Mouse (Mus musculus): ENCODE data around the gene Tmem126b. TPM values are rescaled to one million over a fixed set of nuclear protein-coding genes. Genes with fewer than 3 reads are reported as not detected.

The Tmem126b gene
- polyA plus RNA-seq, 1 experiment from 2014 or later = 46.9 TPM

- Histone ChIP-seq H3K4me2 (peak overlapping the region; percentile 54), H3K36me3 (ENCODE audit: control insufficient read depth, insufficient read depth, low read length) (peaks cover 5% of the 10 kb centered on the region; the same call in 1 of the 2 replicates), H3K4me3 (ENCODE audit: low read depth, low read length) (peak overlapping the region; percentile 71), H3K27ac (ENCODE audit: low read depth, low read length) (peak overlapping the region; percentile 71), H3K9me3 (ENCODE audit: control insufficient read depth, low read length) (no peaks in the 10 kb centered on the region), H3K4me1 (ENCODE audit: control insufficient read depth, insufficient read depth, low read length) (no peaks in the 10 kb centered on the region), H3K9ac (ENCODE audit: low read length) (peak overlapping the region; percentile 87), H3K27me3 (ENCODE audit: control insufficient read depth, insufficient read depth, low read length) (no peaks in the 10 kb centered on the region)
- DNase-seq (ENCODE audit: low spot score, missing footprints) = peak; percentile 92
- ATAC-seq (ENCODE audit: low FRiP score) = peak; percentile 65
- 28% methylated on average over 10 of the region's 10 CpGs for WGBS
Measured at GRCm38 (mm10) chr7:90457517-90457916, 18.3 kb downstream of the Tmem126b start.

- peak; percentile 97 for DNase-seq (ENCODE audit: low spot score, missing footprints)
- Histone ChIP-seq H3K36me3 (ENCODE audit: control insufficient read depth, insufficient read depth, low read length) (peaks cover 5% of the 10 kb centered on the region; the same call in 1 of the 2 replicates), H3K4me3 (ENCODE audit: low read depth, low read length) (peak within 1 kb of the TSS; percentile 71), H3K4me2 (peak within 1 kb of the TSS; percentile 54), H3K9me3 (ENCODE audit: control insufficient read depth, low read length) (no peaks in the 10 kb centered on the region), H3K27ac (ENCODE audit: low read depth, low read length) (peak within 1 kb of the TSS; percentile 71), H3K4me1 (ENCODE audit: control insufficient read depth, insufficient read depth, low read length) (no peaks in the 10 kb centered on the region), H3K9ac (ENCODE audit: low read length) (peak within 1 kb of the TSS; percentile 87), H3K27me3 (ENCODE audit: control insufficient read depth, insufficient read depth, low read length) (no peaks in the 10 kb centered on the region)
- under 1% methylated on average over 41 of the region's 41 CpGs for WGBS
- ATAC-seq (ENCODE audit: low FRiP score) = peak; percentile 99
Measured at GRCm38 (mm10) chr7:90456845-90457468, 18.8 kb downstream of the Tmem126b start, which contains the start of gene Tmem126a. Gene Tmem126a, minus strand, starts transcription at chr7:90457229.

- 43% methylated on average over 7 of the region's 7 CpGs for WGBS
- Histone ChIP-seq H3K9me3 (ENCODE audit: control insufficient read depth, low read length) (no peaks in the 10 kb centered on the region), H3K4me3 (ENCODE audit: low read depth, low read length) (peak overlapping the region; percentile 71), H3K4me2 (peak overlapping the region; percentile 54), H3K36me3 (ENCODE audit: control insufficient read depth, insufficient read depth, low read length) (peaks cover 5% of the 10 kb centered on the region; the same call in 1 of the 2 replicates), H3K4me1 (ENCODE audit: control insufficient read depth, insufficient read depth, low read length) (no peaks in the 10 kb centered on the region), H3K27ac (ENCODE audit: low read depth, low read length) (no peak overlapping the region), H3K27me3 (ENCODE audit: control insufficient read depth, insufficient read depth, low read length) (no peaks in the 10 kb centered on the region), H3K9ac (ENCODE audit: low read length) (peak overlapping the region; percentile 87)
- peak; percentile 85 for DNase-seq (ENCODE audit: low spot score, missing footprints)
- no peak for ATAC-seq (ENCODE audit: low FRiP score)
Measured at GRCm38 (mm10) chr7:90456149-90456844, 19.5 kb downstream of the Tmem126b start.

GRCm38 (mm10) chr7:90444206-90444605 is 31.6 kb downstream of the Tmem126b start:
- H3K27ac ChIP-seq (ENCODE audit: low read depth, low read length) = no peak overlapping the region
- H3K4me2 ChIP-seq = peak overlapping the region; percentile 92
- peaks cover 5% of the 10 kb centered on the region for H3K4me1 ChIP-seq (ENCODE audit: control insufficient read depth, insufficient read depth, low read length)
- no peaks in the 10 kb centered on the region for H3K9me3 ChIP-seq (ENCODE audit: control insufficient read depth, low read length)
- WGBS = under 1% methylated on average over 6 of the region's 6 CpGs
- H3K4me3 ChIP-seq (ENCODE audit: low read depth, low read length) = peak overlapping the region; percentile 98
- ATAC-seq (ENCODE audit: low FRiP score) (no peak), DNase-seq (ENCODE audit: low spot score, missing footprints) (peak; percentile 90)
- peak overlapping the region; percentile 98 for H3K9ac ChIP-seq (ENCODE audit: low read length)
- no peaks in the 10 kb centered on the region for H3K36me3 ChIP-seq (ENCODE audit: control insufficient read depth, insufficient read depth, low read length)
- no peaks in the 10 kb centered on the region for H3K27me3 ChIP-seq (ENCODE audit: control insufficient read depth, insufficient read depth, low read length)

GRCm38 (mm10) chr7:90443101-90444091 is 32.4 kb downstream of the Tmem126b start:
- Histone ChIP-seq H3K9me3 (ENCODE audit: control insufficient read depth, low read length) (no peaks in the 10 kb centered on the region), H3K36me3 (ENCODE audit: control insufficient read depth, insufficient read depth, low read length) (no peaks in the 10 kb centered on the region), H3K27ac (ENCODE audit: low read depth, low read length) (peak overlapping the region; percentile 97), H3K4me3 (ENCODE audit: low read depth, low read length) (peak overlapping the region; percentile 98), H3K9ac (ENCODE audit: low read length) (peak overlapping the region; percentile 98), H3K4me1 (ENCODE audit: control insufficient read depth, insufficient read depth, low read length) (peaks cover 5% of the 10 kb centered on the region), H3K4me2 (peak overlapping the region; percentile 92), H3K27me3 (ENCODE audit: control insufficient read depth, insufficient read depth, low read length) (no peaks in the 10 kb centered on the region)
- DNase-seq (ENCODE audit: low spot score, missing footprints) (peak; percentile 97), ATAC-seq (ENCODE audit: low FRiP score) (peak; percentile 82)
- WGBS = under 1% methylated on average over 97 of the region's 123 CpGs

GRCm38 (mm10) chr7:90442518-90443080 is 33.2 kb downstream of the Tmem126b start, which contains the start of gene Crebzf:
Gene Crebzf, plus strand, starts transcription at chr7:90442729.
- H3K27ac ChIP-seq (ENCODE audit: low read depth, low read length) = peak within 1 kb of the TSS; percentile 97
- peaks cover 5% of the 10 kb centered on the region for H3K4me1 ChIP-seq (ENCODE audit: control insufficient read depth, insufficient read depth, low read length)
- H3K4me3 ChIP-seq (ENCODE audit: low read depth, low read length) = peak within 1 kb of the TSS; percentile 98
- WGBS = under 1% methylated on average over 50 of the region's 54 CpGs
- H3K27me3 ChIP-seq (ENCODE audit: control insufficient read depth, insufficient read depth, low read length) = no peaks in the 10 kb centered on the region
- DNase-seq (ENCODE audit: low spot score, missing footprints) = peak; percentile 99
- ATAC-seq (ENCODE audit: low FRiP score) = peak; percentile 95
- H3K36me3 ChIP-seq (ENCODE audit: control insufficient read depth, insufficient read depth, low read length) = no peaks in the 10 kb centered on the region
- no peaks in the 10 kb centered on the region for H3K9me3 ChIP-seq (ENCODE audit: control insufficient read depth, low read length)
- H3K4me2 ChIP-seq = peak within 1 kb of the TSS; percentile 92
- H3K9ac ChIP-seq (ENCODE audit: low read length) = peak within 1 kb of the TSS; percentile 98

- no peak overlapping the region for H3K27ac ChIP-seq (ENCODE audit: low read depth, low read length)
- H3K9ac ChIP-seq (ENCODE audit: low read length) = peak overlapping the region; percentile 34
- peak overlapping the region; percentile 47 for H3K4me2 ChIP-seq
- ATAC-seq (ENCODE audit: low FRiP score) (peak; percentile 14), DNase-seq (ENCODE audit: low spot score, missing footprints) (peak; percentile 89)
- H3K27me3 ChIP-seq (ENCODE audit: control insufficient read depth, insufficient read depth, low read length) = no peaks in the 10 kb centered on the region
- 12% methylated on average over 4 of the region's 4 CpGs for WGBS
- H3K4me1 ChIP-seq (ENCODE audit: control insufficient read depth, insufficient read depth, low read length) = peaks cover 5% of the 10 kb centered on the region
- no peaks in the 10 kb centered on the region for H3K36me3 ChIP-seq (ENCODE audit: control insufficient read depth, insufficient read depth, low read length)
- H3K4me3 ChIP-seq (ENCODE audit: low read depth, low read length) = peak overlapping the region; percentile 98
- no peaks in the 10 kb centered on the region for H3K9me3 ChIP-seq (ENCODE audit: control insufficient read depth, low read length)
Measured at GRCm38 (mm10) chr7:90442070-90442469, 33.7 kb downstream of the Tmem126b start.

GRCm38 (mm10) chr7:90440044-90440443 is 35.8 kb downstream of the Tmem126b start:
- no peak for ATAC-seq (ENCODE audit: low FRiP score)

More at GRCm38 (mm10) chr7:90440044-90440443, 35.8 kb downstream of the Tmem126b start:
- no peak overlapping the region for H3K9ac ChIP-seq (ENCODE audit: low read length)
- no peak overlapping the region for H3K4me3 ChIP-seq (ENCODE audit: low read depth, low read length)
- no peaks in the 10 kb centered on the region for H3K9me3 ChIP-seq (ENCODE audit: control insufficient read depth, low read length)
- WGBS = 90% methylated on average over 4 of the region's 4 CpGs
- no peaks in the 10 kb centered on the region for H3K4me1 ChIP-seq (ENCODE audit: control insufficient read depth, insufficient read depth, low read length)
- H3K27me3 ChIP-seq (ENCODE audit: control insufficient read depth, insufficient read depth, low read length) = no peaks in the 10 kb centered on the region
- no peak for DNase-seq (ENCODE audit: low spot score, missing footprints)
- H3K27ac ChIP-seq (ENCODE audit: low read depth, low read length) = no peak overlapping the region
- no peaks in the 10 kb centered on the region for H3K36me3 ChIP-seq (ENCODE audit: control insufficient read depth, insufficient read depth, low read length)
- no peak overlapping the region for H3K4me2 ChIP-seq
